Mouse (Mus musculus) c-Kit-positive CD71-negative TER-119-negative erythroid progenitor cells, embryonic 14.5 days (primary cell): ENCODE results near the gene Arsk.
A peak's percentile ranks its signal among the peaks of the same experiment; 100 is the strongest.

ENCODE experiments used
- DNase-seq: peaks from one replicate; pipeline ENCODE4 v3.0.0-alpha.2; 2013; ENCODE audit warnings: low read depth

Arsk gene

DNA sequence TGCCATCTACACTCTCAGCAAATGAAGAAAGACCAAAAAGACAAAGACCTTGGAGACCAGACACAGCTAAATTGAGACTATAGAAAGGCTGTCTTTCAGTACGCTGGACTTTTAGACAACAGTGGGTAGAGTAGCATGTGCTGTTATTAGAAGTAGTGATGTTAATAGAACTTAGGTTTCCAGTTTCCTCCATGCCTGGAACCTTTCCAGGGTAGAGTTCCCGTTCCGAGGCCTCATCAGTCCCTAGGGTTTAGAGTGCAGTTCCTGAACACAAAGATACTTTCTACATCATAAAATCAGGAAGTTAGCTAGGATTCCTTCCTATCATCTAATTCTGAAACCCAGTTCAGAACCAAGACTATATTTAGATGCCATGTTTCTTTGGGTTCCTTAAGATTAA is 73.9 kb downstream of the Arsk start:
- DNase-seq = no peak

GRCm38 (mm10) chr13:76021782-76022181 is 76.7 kb downstream of the Arsk start:
- DNase-seq = no peak

DNA sequence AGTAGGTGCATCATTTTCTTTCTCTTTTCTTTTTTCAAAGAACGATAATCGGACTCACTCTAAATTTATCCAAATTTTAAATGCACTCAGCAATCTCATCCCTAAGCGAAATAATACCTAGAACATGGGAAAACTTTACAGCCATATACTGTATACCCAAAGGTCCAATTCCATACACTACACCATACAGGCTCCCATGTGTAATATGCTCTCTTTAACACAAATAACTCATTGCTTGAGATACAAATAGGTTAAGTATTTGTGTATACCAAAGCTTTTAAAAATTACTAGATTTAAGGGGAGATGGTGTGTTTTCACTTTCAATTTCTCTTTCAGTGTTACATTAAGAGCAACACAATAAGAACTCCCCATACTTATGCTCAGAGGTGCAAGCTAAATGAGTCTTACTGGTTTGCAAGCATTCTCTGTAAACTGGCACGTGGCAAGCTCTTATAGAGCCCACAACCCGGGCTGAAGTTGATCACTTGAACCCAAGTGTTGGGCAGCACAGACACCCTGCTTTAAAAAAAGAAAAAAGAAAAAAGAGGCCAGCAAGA is 79.5 kb downstream of the Arsk start:
- DNase-seq = no peak

- peak; percentile 94 for DNase-seq
Observed at GRCm38 (mm10) chr13:76017974-76018843, 80.3 kb downstream of the Arsk start, which contains the start of gene Rfesd. Gene Rfesd (minus strand): TSS chr13:76018719.

- DNase-seq = peak; percentile 35
Observed at GRCm38 (mm10) chr13:76017465-76017864, 81.0 kb downstream of the Arsk start.

GRCm38 (mm10) chr13:76014511-76014910 is 83.9 kb downstream of the Arsk start:
- no peak for DNase-seq
